Mouse (Mus musculus) heart, embryonic 12.5 days (tissue): ENCODE measurements around the gene Abcg3. TPM values are rescaled to one million over a fixed set of nuclear protein-coding genes. Genes with fewer than 3 reads are reported as not detected.
A peak's percentile ranks its signal among the peaks of the same experiment; 100 is the strongest.

Source experiments
- ATAC-seq: fragments of 200-750 bp; cut with Nextera tagmentation; 2 replicates; pipeline ENCODE4 v1.8.0; 2017; ENCODE audit warnings: moderate TSS enrichment, moderate library complexity; ENCODE audit not compliant: insufficient number of reproducible peaks, low FRiP score
- H3K27ac ChIP-seq: fragments of 300-500 bp; sonication (generic); 2 replicates; pipeline ENCODE4 v1.5.1; 2016; ENCODE audit warnings: mild to moderate bottlenecking, moderate library complexity; ENCODE audit not compliant: poor library complexity, severe bottlenecking
- H3K27me3 ChIP-seq: fragments of 300-500 bp; sonication (generic); replicated peaks from 2 replicates; pipeline ENCODE4 v1.6.1; 2016; ENCODE audit warnings: mild to moderate bottlenecking, moderate library complexity
- H3K36me3 ChIP-seq: fragments of 300-500 bp; sonication (generic); 2 replicates; pipeline ENCODE4 v1.6.1; 2016; ENCODE audit warnings: mild to moderate bottlenecking, moderate library complexity
- H3K4me1 ChIP-seq: fragments of 300-500 bp; sonication (generic); replicated peaks from 2 replicates; pipeline ENCODE4 v1.6.1; 2016; ENCODE audit warnings: mild to moderate bottlenecking
- H3K4me2 ChIP-seq: fragments of 300-500 bp; sonication (generic); 2 replicates; pipeline ENCODE4 v1.6.1; 2016; ENCODE audit warnings: mild to moderate bottlenecking, moderate library complexity
- H3K4me3 ChIP-seq: fragments of 300-500 bp; sonication (generic); 2 replicates; pipeline ENCODE4 v1.5.1; 2016; ENCODE audit warnings: mild to moderate bottlenecking
- H3K9ac ChIP-seq: fragments of 300-500 bp; sonication (generic); 2 replicates; pipeline ENCODE4 v1.6.1; 2016; ENCODE audit warnings: mild to moderate bottlenecking, moderate library complexity
- H3K9me3 ChIP-seq: fragments of 300-500 bp; sonication (generic); replicated peaks from 2 replicates; pipeline ENCODE4 v1.6.1; 2016; ENCODE audit warnings: mild to moderate bottlenecking, moderate library complexity
- WGBS: fragments of 180-500 bp; shearing (Covaris S2); methylation state at CpG from one replicate; pipeline ENCODE4 v1.1.7; 2016; 5-methylcytosine and 5-hydroxymethylcytosine counted together
- polyA plus RNA-seq: library from polyadenylated mRNA; unstranded; fragments of >200 nt; fragmentation: Nextera tagmentation; extraction: Ambion mirVana; gene quantifications from 2 replicates; pipeline ENCODE4 v1.2.1, GENCODE M21; 2016

The Abcg3 gene
- 0.27 and 0.42 TPM in 2 replicates for polyA plus RNA-seq

GRCm38 (mm10) chr5:104982535-104982934 is at the start of gene Abcg3:
Gene Abcg3 (minus strand): TSS chr5:104982718.
- H3K4me1 ChIP-seq, result 0 out of 2 replicates have a peak, but pooled peaks cover 7% of the 10 kb centered on the region
- 36% methylated on average over 12 of the region's 12 CpGs for WGBS
- peak within 1 kb of the TSS; percentile 51 for H3K9ac ChIP-seq
- no peaks in the 10 kb centered on the region for H3K36me3 ChIP-seq
- H3K4me3 ChIP-seq, result peak within 1 kb of the TSS; percentile 38
- H3K4me2 ChIP-seq, result peak within 1 kb of the TSS; percentile 66
- H3K9me3 ChIP-seq, result no peaks in the 10 kb centered on the region
- H3K27ac ChIP-seq, result no peak within 1 kb of the TSS
- ATAC-seq, result no peak
- H3K27me3 ChIP-seq, result no peaks in the 10 kb centered on the region

- ATAC-seq, result no peak
- no peak overlapping the region for H3K4me3 ChIP-seq
- H3K4me1 ChIP-seq, result no peaks in the 10 kb centered on the region
- H3K27ac ChIP-seq, result no peak overlapping the region
- no peaks in the 10 kb centered on the region for H3K36me3 ChIP-seq
- H3K4me2 ChIP-seq, result no peak overlapping the region
- no peak overlapping the region for H3K9ac ChIP-seq
- 83% methylated on average over 1 of the region's 1 CpGs for WGBS
- H3K27me3 ChIP-seq, result no peaks in the 10 kb centered on the region
- no peaks in the 10 kb centered on the region; the same call in 1 of the 2 replicates for H3K9me3 ChIP-seq
Observed at GRCm38 (mm10) chr5:105012551-105012950, 30.0 kb upstream of the Abcg3 start.

GRCm38 (mm10) chr5:105011570-105011969 is 29.1 kb upstream of the Abcg3 start:
- Histone ChIP-seq H3K36me3 (no peaks in the 10 kb centered on the region), H3K4me2 (no peak overlapping the region), H3K27ac (no peak overlapping the region), H3K9ac (no peak overlapping the region), H3K4me3 (no peak overlapping the region), H3K4me1 (no peaks in the 10 kb centered on the region), H3K9me3 (no peaks in the 10 kb centered on the region; the same call in 1 of the 2 replicates), H3K27me3 (no peaks in the 10 kb centered on the region)
- ATAC-seq, result no peak
- WGBS, result 79% methylated on average over 4 of the region's 4 CpGs

GRCm38 (mm10) chr5:105010376-105010775 is 27.9 kb upstream of the Abcg3 start:
- H3K4me3 ChIP-seq, result no peak overlapping the region
- H3K9me3 ChIP-seq, result no peaks in the 10 kb centered on the region; the same call in 1 of the 2 replicates
- no peak for ATAC-seq
- H3K4me1 ChIP-seq, result no peaks in the 10 kb centered on the region
- H3K9ac ChIP-seq, result no peak overlapping the region
- no peaks in the 10 kb centered on the region for H3K27me3 ChIP-seq
- H3K4me2 ChIP-seq, result no peak overlapping the region
- no peaks in the 10 kb centered on the region for H3K36me3 ChIP-seq
- H3K27ac ChIP-seq, result no peak overlapping the region

GRCm38 (mm10) chr5:104989411-104989810 is 6.9 kb upstream of the Abcg3 start:
- no peaks in the 10 kb centered on the region for H3K4me1 ChIP-seq
- H3K36me3 ChIP-seq, result no peaks in the 10 kb centered on the region
- no peak overlapping the region for H3K4me3 ChIP-seq
- H3K4me2 ChIP-seq, result no peak overlapping the region
- WGBS, result 81% methylated on average over 2 of the region's 2 CpGs
- H3K27me3 ChIP-seq, result no peaks in the 10 kb centered on the region
- no peak for ATAC-seq
- H3K9ac ChIP-seq, result no peak overlapping the region
- no peak overlapping the region for H3K27ac ChIP-seq
- H3K9me3 ChIP-seq, result no peaks in the 10 kb centered on the region

- no peak overlapping the region for H3K4me3 ChIP-seq
- no peak overlapping the region for H3K27ac ChIP-seq
- no peaks in the 10 kb centered on the region for H3K36me3 ChIP-seq
- H3K4me1 ChIP-seq, result no peaks in the 10 kb centered on the region
- no peak overlapping the region for H3K9ac ChIP-seq
- H3K4me2 ChIP-seq, result no peak overlapping the region
- H3K9me3 ChIP-seq, result no peaks in the 10 kb centered on the region
- H3K27me3 ChIP-seq, result no peaks in the 10 kb centered on the region
- no peak for ATAC-seq
- 65% methylated on average over 2 of the region's 2 CpGs for WGBS
Observed at GRCm38 (mm10) chr5:104988000-104988399, 5.5 kb upstream of the Abcg3 start.

GRCm38 (mm10) chr5:104986706-104987105 is 4.2 kb upstream of the Abcg3 start:
- no peaks in the 10 kb centered on the region for H3K27me3 ChIP-seq
- no peak overlapping the region for H3K9ac ChIP-seq
- no peaks in the 10 kb centered on the region for H3K36me3 ChIP-seq
- 0 out of 2 replicates have a peak, but pooled peaks cover 7% of the 10 kb centered on the region for H3K4me1 ChIP-seq
- H3K9me3 ChIP-seq, result no peaks in the 10 kb centered on the region
- no peak overlapping the region for H3K4me3 ChIP-seq
- ATAC-seq, result no peak
- H3K27ac ChIP-seq, result no peak overlapping the region
- WGBS, result 44% methylated on average over 1 of the region's 1 CpGs
- H3K4me2 ChIP-seq, result no peak overlapping the region

GRCm38 (mm10) chr5:104979040-104979513 is 3.4 kb downstream of the Abcg3 start:
- H3K27ac ChIP-seq, result no peak overlapping the region
- H3K9me3 ChIP-seq, result no peaks in the 10 kb centered on the region
- no peak for ATAC-seq
- H3K4me2 ChIP-seq, result no peak overlapping the region
- no peaks in the 10 kb centered on the region for H3K36me3 ChIP-seq
- 44% methylated on average over 2 of the region's 2 CpGs for WGBS
- no peaks in the 10 kb centered on the region for H3K27me3 ChIP-seq
- H3K9ac ChIP-seq, result no peak overlapping the region
- no peak overlapping the region for H3K4me3 ChIP-seq
- 0 out of 2 replicates have a peak, but pooled peaks cover 7% of the 10 kb centered on the region for H3K4me1 ChIP-seq

- ATAC-seq, result no peak
- Histone ChIP-seq H3K4me1 (no peaks in the 10 kb centered on the region), H3K27ac (no peak overlapping the region), H3K4me2 (no peak overlapping the region), H3K4me3 (no peak overlapping the region), H3K9ac (no peak overlapping the region), H3K36me3 (no peaks in the 10 kb centered on the region), H3K27me3 (no peaks in the 10 kb centered on the region), H3K9me3 (0 out of 2 replicates have a peak, but pooled peaks cover 2% of the 10 kb centered on the region)
- WGBS, result 69% methylated on average over 2 of the region's 2 CpGs
Observed at GRCm38 (mm10) chr5:104958141-104958793, 24.3 kb downstream of the Abcg3 start.

GRCm38 (mm10) chr5:104955208-104955607 is 27.3 kb downstream of the Abcg3 start:
- no peak overlapping the region for H3K4me2 ChIP-seq
- 0 out of 2 replicates have a peak, but pooled peaks cover 6% of the 10 kb centered on the region for H3K9me3 ChIP-seq
- no peaks in the 10 kb centered on the region for H3K36me3 ChIP-seq
- no peak overlapping the region for H3K9ac ChIP-seq
- no peak overlapping the region for H3K27ac ChIP-seq
- H3K4me1 ChIP-seq, result no peaks in the 10 kb centered on the region
- no peak overlapping the region for H3K4me3 ChIP-seq
- WGBS, result 82% methylated on average over 3 of the region's 3 CpGs
- H3K27me3 ChIP-seq, result no peaks in the 10 kb centered on the region
- no peak for ATAC-seq

- no peak for ATAC-seq
- H3K9me3 ChIP-seq, result no peaks in the 10 kb centered on the region
- WGBS, result 46% methylated on average over 1 of the region's 1 CpGs
- H3K4me1 ChIP-seq, result no peaks in the 10 kb centered on the region
- no peak overlapping the region for H3K9ac ChIP-seq
- no peaks in the 10 kb centered on the region for H3K27me3 ChIP-seq
- H3K27ac ChIP-seq, result no peak overlapping the region
- no peak overlapping the region for H3K4me2 ChIP-seq
- H3K36me3 ChIP-seq, result no peaks in the 10 kb centered on the region
- no peak overlapping the region for H3K4me3 ChIP-seq
Observed at GRCm38 (mm10) chr5:104946951-104947350, 35.6 kb downstream of the Abcg3 start.

GRCm38 (mm10) chr5:104934148-104934547 is 48.4 kb downstream of the Abcg3 start:
- H3K9ac ChIP-seq, result no peak overlapping the region
- H3K36me3 ChIP-seq, result no peaks in the 10 kb centered on the region
- no peak overlapping the region for H3K4me2 ChIP-seq
- no peak for ATAC-seq
- no peak overlapping the region for H3K4me3 ChIP-seq
- H3K9me3 ChIP-seq, result peaks cover 23% of the 10 kb centered on the region
- H3K27ac ChIP-seq, result no peak overlapping the region
- WGBS, result 76% methylated on average over 7 of the region's 7 CpGs
- H3K27me3 ChIP-seq, result no peaks in the 10 kb centered on the region
- H3K4me1 ChIP-seq, result no peaks in the 10 kb centered on the region
